Mouse (Mus musculus) neural tube, embryonic 12.5 days (tissue): ENCODE measurements around the gene Sft2d2. TPM values are rescaled to one million over a fixed set of nuclear protein-coding genes. Genes with fewer than 3 reads are reported as not detected.

Source experiments
- polyA plus RNA-seq: library from polyadenylated mRNA; unstranded; fragments of >200 nt; fragmentation: Nextera tagmentation; extraction: Ambion mirVana; gene quantifications from 2 replicates; pipeline ENCODE4 v1.2.1, GENCODE M21; 2016

Gene Sft2d2
- polyA plus RNA-seq, 1 experiment from 2014 or later: 8.7 TPM

Other genes starting within 250 kb of the Sft2d2 start
- not detected in 2 replicates for gene Tbx19, start 33.7 kb downstream of the Sft2d2 start, polyA plus RNA-seq
- 108 TPM in 2 replicates for gene Tiprl, start 42.6 kb upstream of the Sft2d2 start, polyA plus RNA-seq
- 3.0 and 3.1 TPM in 2 replicates for gene Gpr161, start 101.4 kb upstream of the Sft2d2 start, polyA plus RNA-seq